Mouse (Mus musculus) neural tube, embryonic 14.5 days (tissue): ENCODE results near the gene Slmap. TPM values are rescaled to one million over a fixed set of nuclear protein-coding genes. Genes with fewer than 3 reads are reported as not detected.

ENCODE experiments used
- polyA plus RNA-seq: library from polyadenylated mRNA; unstranded; fragments of >200 nt; fragmentation: Nextera tagmentation; extraction: Ambion mirVana; gene quantifications from 2 replicates; pipeline ENCODE4 v1.2.1, GENCODE M21; 2014

Slmap gene
- polyA plus RNA-seq, 1 experiment from 2014 or later, result 18.4 TPM

Other genes starting within 250 kb of the Slmap start
- gene Dennd6a, start 38.9 kb upstream of the Slmap start, polyA plus RNA-seq, result 17.8 and 18.8 TPM in 2 replicates
- gene Arf4, start 103.1 kb upstream of the Slmap start, polyA plus RNA-seq, result 553 and 578 TPM in 2 replicates
- gene Pde12, start 135.0 kb upstream of the Slmap start, polyA plus RNA-seq, result 13.7 and 13.8 TPM in 2 replicates
- gene Dnah12, start 158.3 kb upstream of the Slmap start, polyA plus RNA-seq, result 0.03 and 0.15 TPM in 2 replicates